Mouse (Mus musculus) lung, embryonic 16.5 days (tissue): Measurements from ENCODE around the gene Rfc5. TPM values are rescaled to one million over a fixed set of nuclear protein-coding genes. Genes with fewer than 3 reads are reported as not detected.
"Not testable (repeated sequence)": the region's sequence is repeated elsewhere in the genome, so short reads cannot be mapped to it uniquely, and the experiment has no call there.

Source experiments
- ATAC-seq: fragments of 200-750 bp; cut with Nextera tagmentation; 2 replicates; pipeline ENCODE4 v1.8.0; 2017; ENCODE audit warnings: low read depth, mild to moderate bottlenecking, moderate library complexity
- H3K27ac ChIP-seq: fragments of 300-500 bp; sonication (generic); 2 replicates; pipeline ENCODE4 v1.5.1; 2014; ENCODE audit warnings: mild to moderate bottlenecking, control low read depth, low read length
- H3K27me3 ChIP-seq: fragments of 300-500 bp; sonication (generic); 2 replicates; pipeline ENCODE4 v1.6.1; 2014; ENCODE audit warnings: low read depth, low read length, mixed read lengths; ENCODE audit not compliant: control insufficient read depth, insufficient read depth
- H3K36me3 ChIP-seq: fragments of 300-500 bp; sonication (generic); 2 replicates; pipeline ENCODE4 v1.6.1; 2014; ENCODE audit warnings: low read length; ENCODE audit not compliant: control insufficient read depth, insufficient read depth
- H3K4me1 ChIP-seq: fragments of 300-500 bp; sonication (generic); replicated peaks from 2 replicates; pipeline ENCODE4 v1.6.1; 2014; ENCODE audit warnings: low read length, mixed read lengths; ENCODE audit not compliant: control insufficient read depth, insufficient read depth
- H3K4me2 ChIP-seq: fragments of 300-500 bp; sonication (generic); 2 replicates; pipeline ENCODE4 v1.6.1; 2014; ENCODE audit warnings: low read depth, low read length, control low read depth
- H3K4me3 ChIP-seq: fragments of 300-500 bp; sonication (generic); 2 replicates; pipeline ENCODE4 v1.5.1; 2014; ENCODE audit warnings: mild to moderate bottlenecking, low read length, control low read depth
- H3K9ac ChIP-seq: fragments of 300-500 bp; sonication (generic); 2 replicates; pipeline ENCODE4 v1.6.1; 2014; ENCODE audit warnings: low read length, control low read depth
- H3K9me3 ChIP-seq: fragments of 300-500 bp; sonication (generic); 2 replicates; pipeline ENCODE4 v1.6.1; 2016; ENCODE audit warnings: low read length; ENCODE audit not compliant: control insufficient read depth
- WGBS: fragments of 180-500 bp; shearing (Covaris S2); extraction: QIAGEN DNeasy Blood & Tissue Kit; methylation state at CpG from one replicate; pipeline ENCODE4 v1.1.7; 2014; 5-methylcytosine and 5-hydroxymethylcytosine counted together
- polyA plus RNA-seq: library from polyadenylated mRNA; unstranded; fragments of >200 nt; fragmentation: Nextera tagmentation; extraction: Ambion mirVana; gene quantifications from 2 replicates; pipeline ENCODE4 v1.2.1, GENCODE M21; 2015

Gene Rfc5
- polyA plus RNA-seq, 1 experiment from 2014 or later, result 111 TPM

DNA sequence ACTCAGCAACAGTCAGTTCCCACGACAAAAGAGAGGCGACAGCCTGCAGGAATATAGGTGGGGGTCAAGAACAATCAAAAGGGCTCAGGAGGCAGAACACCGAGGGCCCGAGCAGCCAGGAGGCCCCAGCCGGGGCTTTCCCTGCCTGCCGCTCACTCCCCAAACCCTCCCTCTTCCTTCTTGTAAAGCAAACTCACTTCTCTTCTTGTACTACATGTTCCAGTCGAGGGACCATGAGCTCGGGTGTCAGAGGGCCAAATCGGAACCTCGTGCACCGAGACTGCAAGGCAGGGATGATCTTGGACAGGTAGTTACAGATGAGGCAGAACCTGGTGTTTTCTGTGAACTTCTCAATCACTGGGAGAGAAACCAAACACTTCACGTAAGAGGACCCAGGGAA, 5.6 kb downstream of the Rfc5 start:
- peaks cover 27% of the 10 kb centered on the region for H3K36me3 ChIP-seq
- H3K27ac ChIP-seq, result no peak overlapping the region
- WGBS, result 76% methylated on average over 12 of the region's 12 CpGs
- H3K4me1 ChIP-seq, result peaks cover 8% of the 10 kb centered on the region
- H3K4me2 ChIP-seq, result no peak overlapping the region
- H3K4me3 ChIP-seq, result no peak overlapping the region
- no peaks in the 10 kb centered on the region for H3K9me3 ChIP-seq
- no peaks in the 10 kb centered on the region for H3K27me3 ChIP-seq
- H3K9ac ChIP-seq, result no peak overlapping the region
- no peak for ATAC-seq

GRCm38 (mm10) chr5:117381785-117382184, 7.1 kb downstream of the Rfc5 start:
- no peak overlapping the region for H3K4me3 ChIP-seq
- no peaks in the 10 kb centered on the region for H3K4me1 ChIP-seq
- H3K27me3 ChIP-seq, result no peaks in the 10 kb centered on the region
- H3K4me2 ChIP-seq, result no peak overlapping the region
- no peaks in the 10 kb centered on the region for H3K9me3 ChIP-seq
- 75% methylated on average over 7 of the region's 7 CpGs for WGBS
- H3K36me3 ChIP-seq, result peaks cover 33% of the 10 kb centered on the region
- no peak overlapping the region for H3K27ac ChIP-seq
- no peak for ATAC-seq
- no peak overlapping the region for H3K9ac ChIP-seq

DNA sequence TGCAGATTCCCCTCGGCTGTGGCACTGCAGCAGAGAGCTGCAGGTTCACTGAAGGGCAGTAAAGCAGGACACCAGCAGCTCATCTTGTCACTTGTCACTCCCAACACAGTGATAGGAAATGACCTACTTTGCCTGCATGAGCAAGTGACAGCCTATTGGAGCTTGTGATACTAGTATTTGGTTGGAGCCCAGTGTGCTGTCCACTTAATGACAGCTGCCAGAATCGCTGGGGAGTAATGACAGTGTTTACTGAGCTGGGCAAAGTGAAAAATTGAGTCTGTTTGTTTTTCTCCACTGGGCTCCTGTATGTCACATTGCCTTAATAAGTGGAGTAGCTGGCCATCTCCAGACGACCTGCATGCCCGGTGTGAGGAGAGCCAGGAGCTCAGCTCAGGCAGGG, 8.6 kb downstream of the Rfc5 start:
- Histone ChIP-seq H3K27me3 (no peaks in the 10 kb centered on the region), H3K27ac (no peak overlapping the region), H3K36me3 (peaks cover 43% of the 10 kb centered on the region), H3K4me1 (no peaks in the 10 kb centered on the region), H3K9ac (no peak overlapping the region), H3K4me2 (no peak overlapping the region), H3K4me3 (no peak overlapping the region), H3K9me3 (no peaks in the 10 kb centered on the region)
- no peak for ATAC-seq
- 60% methylated on average over 4 of the region's 4 CpGs for whole genome bisulfite sequencing

DNA sequence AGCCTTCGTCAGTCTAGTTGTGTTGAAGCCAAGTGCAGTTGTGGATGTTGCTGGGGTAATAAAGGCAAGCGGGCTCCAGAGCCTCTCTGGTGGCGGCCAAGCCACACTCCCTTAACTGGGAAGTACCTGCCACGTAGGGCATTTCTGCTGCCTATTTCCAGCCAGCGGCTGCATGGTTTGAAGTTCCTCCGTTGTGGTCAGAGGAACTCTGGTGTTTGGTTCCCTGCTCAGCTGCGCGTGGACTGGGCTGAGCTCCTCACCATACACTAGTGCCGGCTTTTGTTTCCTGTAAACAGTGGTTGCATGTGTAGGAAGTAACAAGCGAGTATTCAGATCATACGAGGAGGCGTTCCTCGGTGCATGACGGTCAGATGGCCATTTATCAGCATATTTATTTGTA, 11.1 kb downstream of the Rfc5 start:
- H3K9me3 ChIP-seq, H3K4me2 ChIP-seq, H3K9ac ChIP-seq, H3K27me3 ChIP-seq, H3K27ac ChIP-seq, ATAC-seq, H3K4me3 ChIP-seq, H3K4me1 ChIP-seq: not testable (repeated sequence)
- WGBS, result 84% methylated on average over 14 of the region's 14 CpGs
- H3K36me3 ChIP-seq, result peaks cover 43% of the 10 kb centered on the region

DNA sequence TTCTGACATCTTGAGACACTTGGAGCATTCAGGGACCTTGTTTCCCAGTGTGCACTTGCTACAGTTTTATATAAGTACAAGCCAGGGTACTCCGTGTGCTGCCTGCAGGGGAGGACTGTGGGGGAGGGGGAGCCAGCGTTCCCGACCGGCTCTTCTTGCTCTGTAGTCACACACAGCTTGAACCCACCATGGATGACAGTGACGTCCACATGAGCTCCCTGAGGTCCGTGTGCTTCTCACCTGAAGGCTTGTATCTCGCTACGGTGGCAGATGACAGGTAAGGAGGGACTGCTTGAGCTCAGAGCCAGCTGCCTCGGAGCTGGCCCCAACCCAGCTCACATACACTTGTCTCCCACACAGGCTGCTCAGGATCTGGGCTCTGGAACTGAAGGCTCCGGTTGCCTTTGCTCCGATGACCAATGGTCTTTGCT, 12.5 kb downstream of the Rfc5 start:
- H3K27ac ChIP-seq, result no peak overlapping the region
- no peak for ATAC-seq
- no peaks in the 10 kb centered on the region for H3K9me3 ChIP-seq
- H3K27me3 ChIP-seq, result no peaks in the 10 kb centered on the region
- H3K4me3 ChIP-seq, result no peak overlapping the region
- no peaks in the 10 kb centered on the region for H3K4me1 ChIP-seq
- WGBS, result 72% methylated on average over 11 of the region's 11 CpGs
- no peak overlapping the region for H3K9ac ChIP-seq
- H3K36me3 ChIP-seq, result peaks cover 45% of the 10 kb centered on the region
- H3K4me2 ChIP-seq, result no peak overlapping the region

GRCm38 (mm10) chr5:117374372-117375049, 14.3 kb downstream of the Rfc5 start:
- peaks cover 40% of the 10 kb centered on the region for H3K36me3 ChIP-seq
- H3K9ac ChIP-seq, result no peak overlapping the region
- no peaks in the 10 kb centered on the region for H3K27me3 ChIP-seq
- ATAC-seq, result no peak
- H3K4me3 ChIP-seq, result no peak overlapping the region
- no peaks in the 10 kb centered on the region for H3K4me1 ChIP-seq
- H3K4me2 ChIP-seq, result no peak overlapping the region
- H3K9me3 ChIP-seq, result no peaks in the 10 kb centered on the region
- H3K27ac ChIP-seq, result no peak overlapping the region
- 73% methylated on average over 7 of the region's 7 CpGs for WGBS

- H3K27me3 ChIP-seq, result no peaks in the 10 kb centered on the region
- no peak overlapping the region for H3K27ac ChIP-seq
- H3K4me2 ChIP-seq, result no peak overlapping the region
- 78% methylated on average over 9 of the region's 9 CpGs for WGBS
- H3K4me3 ChIP-seq, result no peak overlapping the region
- H3K36me3 ChIP-seq, result peaks cover 50% of the 10 kb centered on the region
- H3K9me3 ChIP-seq, result no peaks in the 10 kb centered on the region
- ATAC-seq, result no peak; the same call in 1 of the 2 replicates
- H3K9ac ChIP-seq, result no peak overlapping the region; the same call in 1 of the 2 replicates
- no peaks in the 10 kb centered on the region for H3K4me1 ChIP-seq
These were observed 15.4 kb downstream of the Rfc5 start for GRCm38 (mm10) chr5:117373418-117373817.

DNA sequence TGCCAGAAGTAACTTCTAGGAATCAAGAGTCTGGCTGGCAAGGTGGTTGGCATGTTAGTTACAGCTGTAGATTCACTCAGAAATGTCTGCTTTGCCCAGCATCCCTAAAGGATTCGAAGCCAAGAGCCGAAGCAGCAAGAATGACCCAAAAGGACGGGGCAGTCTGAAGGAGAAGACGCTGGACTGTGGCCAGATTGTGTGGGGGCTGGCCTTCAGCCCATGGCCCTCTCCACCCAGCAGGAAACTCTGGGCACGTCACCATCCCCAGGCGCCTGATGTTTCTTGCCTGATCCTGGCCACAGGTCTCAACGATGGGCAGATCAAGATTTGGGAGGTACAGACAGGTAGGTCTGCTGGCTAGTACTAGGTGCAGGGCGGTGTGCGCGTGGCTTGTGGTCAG, 18.3 kb downstream of the Rfc5 start:
- no peaks in the 10 kb centered on the region for H3K4me1 ChIP-seq
- ATAC-seq, result no peak
- H3K27ac ChIP-seq, result no peak overlapping the region
- no peak overlapping the region for H3K4me3 ChIP-seq
- H3K27me3 ChIP-seq, result no peaks in the 10 kb centered on the region
- no peak overlapping the region for H3K9ac ChIP-seq
- WGBS, result 72% methylated on average over 10 of the region's 10 CpGs
- peaks cover 45% of the 10 kb centered on the region for H3K36me3 ChIP-seq
- no peak overlapping the region for H3K4me2 ChIP-seq
- H3K9me3 ChIP-seq, result no peaks in the 10 kb centered on the region

DNA sequence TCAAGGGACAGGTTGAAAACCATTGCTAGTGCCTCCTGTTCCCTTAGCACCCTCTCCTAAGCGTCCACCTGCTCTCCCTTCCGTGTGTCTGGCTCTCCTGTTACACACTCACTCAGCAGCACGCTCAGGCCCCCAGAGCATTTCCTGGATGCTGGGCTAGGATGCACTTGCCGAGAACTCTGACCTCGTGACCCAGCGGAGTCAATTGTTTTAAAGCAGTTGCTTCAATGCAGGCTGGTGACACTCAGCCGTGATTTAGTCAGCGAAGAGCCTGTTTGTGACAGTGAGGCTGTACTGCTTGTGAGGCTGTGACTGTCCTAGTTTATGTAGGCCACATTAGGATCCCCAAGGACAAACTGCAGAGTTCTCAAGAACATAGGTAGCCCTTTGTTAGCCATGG, 21.6 kb downstream of the Rfc5 start:
- H3K27me3 ChIP-seq, result no peaks in the 10 kb centered on the region
- H3K9me3 ChIP-seq, result no peaks in the 10 kb centered on the region
- H3K4me3 ChIP-seq, result no peak overlapping the region
- no peak for ATAC-seq
- H3K4me2 ChIP-seq, result no peak overlapping the region
- WGBS, result 39% methylated on average over 8 of the region's 8 CpGs
- H3K27ac ChIP-seq, result no peak overlapping the region
- H3K9ac ChIP-seq, result no peak overlapping the region
- peaks cover 13% of the 10 kb centered on the region for H3K4me1 ChIP-seq
- peaks cover 41% of the 10 kb centered on the region for H3K36me3 ChIP-seq
